Mouse (Mus musculus) myocyte (in vitro differentiated cells): ENCODE data around the gene Gm10277.

Source experiments
- CEBPB ChIP-seq: IDR thresholded peaks from 2 replicates; pipeline ENCODE4 v1.6.1; 2011; ENCODE audit warnings: mild to moderate bottlenecking, moderate library complexity; ENCODE audit not compliant: poor library complexity, insufficient read depth, severe bottlenecking
- E2F4 ChIP-seq: IDR thresholded peaks from one replicate; pipeline ENCODE4 v1.6.1; 2011; ENCODE audit warnings: mild to moderate bottlenecking, control low read depth, moderate library complexity; ENCODE audit not compliant: insufficient read depth
- MYOG ChIP-seq, 3 experiments: IDR thresholded peaks; one replicate each; pipeline ENCODE4 v1.6.1; 2011; ENCODE audit warnings: control low read depth in 2 of 3, low read depth in 2 of 3, mild to moderate bottlenecking in 2 of 3; ENCODE audit not compliant: insufficient read length in 2 of 3, control insufficient read depth in 1 of 3, insufficient read depth in 1 of 3
- POLR2A ChIP-seq: IDR thresholded peaks from one replicate; pipeline ENCODE4 v1.6.1; 2011; ENCODE audit warnings: low read depth, mild to moderate bottlenecking, control low read depth, moderate library complexity; ENCODE audit not compliant: insufficient read length
- SRF ChIP-seq: IDR thresholded peaks from one replicate; pipeline ENCODE4 v1.6.1; 2011; ENCODE audit warnings: low read depth; ENCODE audit not compliant: control insufficient read depth, insufficient read length
- TCF12 ChIP-seq: IDR thresholded peaks from one replicate; pipeline ENCODE4 v1.6.1; 2011; ENCODE audit warnings: mild to moderate bottlenecking, control low read depth; ENCODE audit not compliant: poor library complexity, insufficient read depth, severe bottlenecking

DNA sequence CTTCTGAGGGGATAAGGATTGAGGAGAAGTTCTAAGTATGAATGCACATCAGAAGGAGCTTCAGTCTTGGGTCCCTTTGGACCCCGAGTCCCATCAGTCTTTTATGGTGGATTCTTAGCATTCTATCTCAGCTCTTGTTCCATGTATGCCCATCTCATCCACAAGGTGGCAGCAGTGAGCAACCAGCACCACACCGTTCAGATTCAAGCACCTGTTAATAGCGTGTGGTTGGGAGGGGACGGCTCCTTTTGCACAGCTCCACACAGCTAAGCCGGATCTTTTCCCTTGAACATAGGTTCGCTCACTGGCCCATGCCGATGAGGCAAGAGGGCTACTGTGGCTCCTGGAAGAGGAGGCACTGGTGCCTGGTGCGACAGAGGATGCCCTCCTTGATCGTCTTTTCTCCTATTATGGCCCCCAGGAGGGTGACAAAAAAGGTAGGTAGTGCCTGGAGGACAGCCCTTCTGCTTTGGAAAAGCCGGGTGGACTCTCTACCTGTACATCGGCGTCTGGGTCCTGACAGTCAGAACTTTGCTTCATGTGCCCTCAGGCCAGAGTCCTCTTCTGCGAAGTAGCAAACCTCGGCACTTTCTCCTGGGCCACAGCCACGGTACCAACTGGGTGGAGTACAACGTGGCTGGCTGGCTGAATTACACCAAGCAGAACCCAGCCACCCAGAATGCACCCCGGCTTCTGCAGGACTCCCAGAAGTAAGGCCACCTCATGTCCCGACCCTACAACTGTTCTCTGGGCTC lies 39.9 kb upstream of the Gm10277 start:
- TF ChIP-seq E2F4 (no peak), POLR2A (no peak), CEBPB (no peak), SRF (no peak), MYOG (IDR thresholded peaks at IDR 0.05; ENCODE audit: control insufficient read depth in 1 of 3, insufficient read depth in 1 of 3, insufficient read length in 2 of 3, low read depth in 2 of 3) (peak in 2 of 3 experiments; percentile 48 to 71), TCF12 (no peak)
